Mouse (Mus musculus) heart, embryonic 14.5 days (tissue): Measurements from ENCODE around the gene Hipk3. TPM values are rescaled to one million over a fixed set of nuclear protein-coding genes. Genes with fewer than 3 reads are reported as not detected.

Experiments used
- ATAC-seq: fragments of 200-750 bp; cut with Nextera tagmentation; 2 replicates; pipeline ENCODE4 v1.8.0; 2017; ENCODE audit warnings: low read depth, moderate TSS enrichment; ENCODE audit not compliant: insufficient number of reproducible peaks, insufficient read depth, low FRiP score
- H3K27ac ChIP-seq, 2 experiments: fragments of 200-500 bp in 1 of 2; fragments of 300-500 bp in 1 of 2; sonication (generic) in 1 of 2; replicated peaks in 1 of 2; 2 replicates each; pipeline ENCODE4 v1.5.1; 2012 to 2014; ENCODE audit warnings: low read depth in 2 of 2, low read length in 2 of 2, control low read depth in 1 of 2, mild to moderate bottlenecking in 1 of 2, mixed read lengths in 1 of 2; ENCODE audit not compliant: control insufficient read depth in 1 of 2, insufficient read depth in 1 of 2
- H3K27me3 ChIP-seq: fragments of 300-500 bp; sonication (generic); 2 replicates; pipeline ENCODE4 v1.6.1; 2014; ENCODE audit warnings: mild to moderate bottlenecking, low read length, control low read depth; ENCODE audit not compliant: control insufficient read depth, insufficient read depth
- H3K36me3 ChIP-seq: fragments of 300-500 bp; sonication (generic); 2 replicates; pipeline ENCODE4 v1.6.1; 2014; ENCODE audit warnings: mild to moderate bottlenecking, control low read depth, low read length, mixed read lengths; ENCODE audit not compliant: control insufficient read depth, insufficient read depth
- H3K4me1 ChIP-seq, 2 experiments: fragments of 200-500 bp in 1 of 2; fragments of 300-500 bp in 1 of 2; sonication (generic) in 1 of 2; 2 replicates each; pipeline ENCODE4 v1.6.1; 2012 to 2014; ENCODE audit warnings: low read length in 2 of 2, control low read depth in 1 of 2, mixed read lengths in 1 of 2; ENCODE audit not compliant: control insufficient read depth in 2 of 2, insufficient read depth in 2 of 2
- H3K4me2 ChIP-seq: fragments of 300-500 bp; sonication (generic); 2 replicates; pipeline ENCODE4 v1.6.1; 2014; ENCODE audit warnings: mild to moderate bottlenecking, low read length
- H3K4me3 ChIP-seq, 2 experiments: fragments of 200-500 bp in 1 of 2; fragments of 300-500 bp in 1 of 2; sonication (generic) in 1 of 2; 2 replicates each; pipeline ENCODE4 v1.5.1; 2012 to 2014; ENCODE audit warnings: low read length in 2 of 2, mild to moderate bottlenecking in 2 of 2, control low read depth in 1 of 2, low read depth in 1 of 2, moderate library complexity in 1 of 2; ENCODE audit not compliant: control insufficient read depth in 1 of 2, insufficient read depth in 1 of 2
- H3K9ac ChIP-seq: fragments of 300-500 bp; sonication (generic); 2 replicates; pipeline ENCODE4 v1.6.1; 2014; ENCODE audit warnings: mild to moderate bottlenecking, low read length
- H3K9me3 ChIP-seq: fragments of 300-500 bp; sonication (generic); 2 replicates; pipeline ENCODE4 v1.6.1; 2016; ENCODE audit warnings: low read length, control low read depth; ENCODE audit not compliant: control insufficient read depth
- WGBS: fragments of 180-500 bp; shearing (Covaris S2); extraction: QIAGEN DNeasy Blood & Tissue Kit; methylation state at CpG from one replicate; pipeline ENCODE4 v1.1.7; 2014; 5-methylcytosine and 5-hydroxymethylcytosine counted together
- polyA plus RNA-seq: library from polyadenylated mRNA; unstranded; fragments of >200 nt; fragmentation: Nextera tagmentation; extraction: Ambion mirVana; gene quantifications from 2 replicates; pipeline ENCODE4 v1.2.1, GENCODE M21; 2014

Gene Hipk3
- polyA plus RNA-seq = 72.7 and 74.0 TPM in 2 replicates

GRCm38 (mm10) chr2:104493951-104494800 is at the start of gene Hipk3:
TSS of gene Hipk3 (minus strand) at chr2:104494446.
- no peaks in the 10 kb centered on the region for H3K36me3 ChIP-seq
- no peaks in the 10 kb centered on the region for H3K9me3 ChIP-seq
- H3K9ac ChIP-seq = peak within 1 kb of the TSS; percentile 100
- peak within 1 kb of the TSS; percentile 82 to 91 for H3K4me3 ChIP-seq
- under 1% methylated on average over 89 of the region's 98 CpGs for WGBS
- peaks cover 14 to 24% of the 10 kb centered on the region in 2 experiments for H3K4me1 ChIP-seq
- peak; percentile 93 for ATAC-seq
- H3K4me2 ChIP-seq = peak within 1 kb of the TSS; percentile 78
- H3K27me3 ChIP-seq = no peaks in the 10 kb centered on the region
- peak within 1 kb of the TSS; percentile 86 to 100 for H3K27ac ChIP-seq

DNA sequence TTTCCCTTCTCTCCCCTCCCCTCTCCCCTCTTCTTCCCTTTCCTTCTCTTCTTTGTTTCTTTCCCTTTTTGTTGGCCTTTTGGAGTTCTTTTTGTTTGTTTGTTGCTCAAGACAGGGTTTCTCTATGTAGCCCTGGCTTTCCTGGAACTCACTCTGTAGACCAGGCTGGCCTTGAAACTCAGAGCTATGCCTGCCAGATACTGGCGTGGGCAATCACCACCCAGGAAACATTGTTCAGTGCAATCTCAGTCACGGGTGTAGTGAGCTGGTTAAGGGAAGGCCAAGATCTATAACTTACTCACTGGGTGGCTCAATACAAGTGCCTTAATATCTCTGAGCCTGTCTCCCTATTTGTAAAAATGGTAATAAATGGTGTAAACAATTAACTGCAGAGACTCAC is 46.0 kb upstream of the Hipk3 start:
- no peak overlapping the region for H3K9ac ChIP-seq
- no peak overlapping the region for H3K4me2 ChIP-seq
- no peaks in the 10 kb centered on the region for H3K36me3 ChIP-seq
- no peaks in the 10 kb centered on the region for H3K27me3 ChIP-seq
- no peak overlapping the region for H3K27ac ChIP-seq
- H3K9me3 ChIP-seq = 0 out of 2 replicates have a peak, but pooled peaks cover 7% of the 10 kb centered on the region
- no peak for ATAC-seq
- 0 out of 4 replicates have a peak, but pooled peaks cover 0 to 2% of the 10 kb centered on the region in 2 experiments for H3K4me1 ChIP-seq
- no peak overlapping the region for H3K4me3 ChIP-seq
- 49% methylated on average over 2 of the region's 2 CpGs for WGBS

DNA sequence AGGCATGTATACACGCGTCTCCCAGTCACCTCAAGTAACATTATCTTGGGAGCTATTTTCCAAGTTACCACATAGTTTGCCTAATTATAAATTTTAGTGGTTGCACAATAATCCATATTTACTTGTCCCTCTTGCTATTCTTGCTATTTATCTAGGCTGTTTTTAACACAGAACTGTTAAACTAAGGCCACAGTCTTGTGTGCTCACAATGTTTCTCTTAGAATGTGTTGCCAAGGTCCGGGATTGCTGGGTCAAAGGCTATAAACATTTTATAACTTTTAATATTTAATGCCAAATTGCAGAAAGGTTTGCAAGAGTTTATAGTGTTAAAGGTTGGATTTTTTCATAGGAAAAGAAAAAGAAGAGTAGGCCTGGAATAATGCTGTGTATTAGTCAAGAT is 40.5 kb upstream of the Hipk3 start:
- Histone ChIP-seq H3K9me3 (no peaks in the 10 kb centered on the region), H3K4me3 (no peak overlapping the region), H3K27ac (no peak overlapping the region), H3K4me1 (0 out of 4 replicates have a peak, but pooled peaks cover 0 to 2% of the 10 kb centered on the region in 2 experiments), H3K4me2 (no peak overlapping the region), H3K9ac (no peak overlapping the region), H3K27me3 (no peaks in the 10 kb centered on the region), H3K36me3 (no peaks in the 10 kb centered on the region)
- 93% methylated on average over 3 of the region's 3 CpGs for WGBS
- no peak for ATAC-seq

- H3K36me3 ChIP-seq = no peaks in the 10 kb centered on the region
- no peak overlapping the region for H3K4me2 ChIP-seq
- ATAC-seq = no peak
- WGBS = 73% methylated on average over 1 of the region's 1 CpGs
- H3K27ac ChIP-seq = no peak overlapping the region
- no peaks in the 10 kb centered on the region for H3K4me1 ChIP-seq
- no peak overlapping the region for H3K4me3 ChIP-seq
- H3K9me3 ChIP-seq = no peaks in the 10 kb centered on the region
- H3K27me3 ChIP-seq = no peaks in the 10 kb centered on the region
- H3K9ac ChIP-seq = no peak overlapping the region
Observed at GRCm38 (mm10) chr2:104532548-104532947, 38.3 kb upstream of the Hipk3 start.

DNA sequence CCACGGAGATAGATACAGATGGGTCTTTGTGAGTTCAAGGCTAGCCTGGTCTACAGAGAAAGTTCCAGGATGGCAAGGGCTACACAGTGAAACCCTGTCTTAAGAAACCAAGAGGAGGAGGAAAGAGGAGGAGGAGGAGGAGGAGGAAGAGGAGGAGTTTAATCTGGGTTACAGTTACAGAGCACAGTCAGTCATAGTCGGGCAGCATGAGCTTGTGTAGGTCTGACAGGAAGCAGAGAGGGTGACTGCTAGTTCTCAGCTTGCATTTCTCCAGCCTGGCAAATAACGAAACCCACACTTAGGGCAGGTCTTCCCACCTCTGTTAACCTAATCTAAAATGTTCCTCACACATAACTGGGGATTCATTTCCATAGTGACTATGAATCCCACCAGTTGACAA is 32.3 kb upstream of the Hipk3 start:
- no peaks in the 10 kb centered on the region for H3K9me3 ChIP-seq
- WGBS = 59% methylated on average over 3 of the region's 3 CpGs

GRCm38 (mm10) chr2:104525506-104525905 is 31.3 kb upstream of the Hipk3 start:
- WGBS = 3% methylated on average over 5 of the region's 5 CpGs
- Histone ChIP-seq H3K9me3 (no peaks in the 10 kb centered on the region), H3K4me1 (peaks cover 4 to 10% of the 10 kb centered on the region in 2 experiments), H3K36me3 (no peaks in the 10 kb centered on the region), H3K27ac (peak overlapping the region in 1 of 2 experiments; percentile 30; a peak in 1 of 4 replicates), H3K4me3 (no peak overlapping the region), H3K4me2 (no peak overlapping the region), H3K27me3 (no peaks in the 10 kb centered on the region), H3K9ac (no peak overlapping the region)
- ATAC-seq = no peak

More for the DNA sequence above, 32.3 kb upstream of the Hipk3 start:
- Histone ChIP-seq H3K36me3 (no peaks in the 10 kb centered on the region), H3K27ac (no peak overlapping the region), H3K4me3 (no peak overlapping the region), H3K4me2 (no peak overlapping the region), H3K4me1 (peaks cover 4 to 10% of the 10 kb centered on the region in 2 experiments), H3K9ac (no peak overlapping the region), H3K27me3 (no peaks in the 10 kb centered on the region)
- no peak for ATAC-seq

DNA sequence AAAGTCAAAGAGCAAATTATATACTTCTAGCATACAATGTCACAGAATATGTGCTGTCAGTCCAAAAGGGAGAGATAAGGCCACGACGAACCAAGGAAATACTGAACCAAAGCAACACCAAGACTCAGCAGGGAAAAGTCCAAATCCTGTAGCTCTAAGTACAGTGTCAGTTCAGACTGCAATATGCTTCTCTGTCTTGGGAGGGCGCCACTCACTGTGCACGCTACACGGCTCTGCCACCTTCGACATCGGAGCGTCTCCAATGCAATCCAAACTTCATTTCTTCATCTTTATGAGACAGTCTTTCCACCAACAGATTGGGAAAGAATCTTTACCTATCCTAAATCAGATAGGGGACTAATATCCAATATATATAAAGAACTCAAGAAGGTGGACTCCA is 17.4 kb upstream of the Hipk3 start:
- no peak overlapping the region for H3K4me3 ChIP-seq
- H3K4me1 ChIP-seq = no peaks in the 10 kb centered on the region
- no peak overlapping the region for H3K27ac ChIP-seq
- H3K36me3 ChIP-seq = no peaks in the 10 kb centered on the region
- H3K27me3 ChIP-seq = no peaks in the 10 kb centered on the region
- H3K4me2 ChIP-seq = no peak overlapping the region
- H3K9ac ChIP-seq = no peak overlapping the region
- 0 out of 2 replicates have a peak, but pooled peaks cover 3% of the 10 kb centered on the region for H3K9me3 ChIP-seq
- no peak for ATAC-seq
- WGBS = 79% methylated on average over 8 of the region's 8 CpGs
